Mouse (Mus musculus) heart, postnatal 0 days (tissue): Measurements from ENCODE around the gene Gabrb3.

Source experiments
- CTCF ChIP-seq: IDR thresholded peaks from 2 replicates; pipeline ENCODE4 v1.5.1; 2016; ENCODE audit warnings: antibody characterized with exemption, control low read depth, low read depth
- EP300 ChIP-seq: IDR thresholded peaks from 2 replicates; pipeline ENCODE4 v1.6.1; 2016; ENCODE audit warnings: antibody characterized with exemption, low read depth

- TF ChIP-seq CTCF (no peak), EP300 (no peak)
Measured at GRCm38 (mm10) chr7:57711709-57712108, 292.2 kb downstream of the Gabrb3 start.
